Mouse (Mus musculus) bone marrow macrophage, adult 2 months (primary cell): Measurements from ENCODE around the gene Fbxo3.

Source experiments
- CTCF ChIP-seq: IDR thresholded peaks from 2 replicates; pipeline ENCODE4 v1.5.1; 2012; ENCODE audit warnings: low read depth, mild to moderate bottlenecking, low read length, moderate library complexity
- POLR2A ChIP-seq: IDR thresholded peaks from 2 replicates; pipeline ENCODE4 v1.6.1; 2012; ENCODE audit warnings: mild to moderate bottlenecking, low read depth, low read length, borderline replicate concordance

- TF ChIP-seq CTCF (no peak), POLR2A (no peak)
These were observed 44.4 kb upstream of the Fbxo3 start for GRCm38 (mm10) chr2:103983146-103983545.
